Mouse (Mus musculus) adrenal gland, postnatal 36 days (tissue): ENCODE measurements at regions not wholly inside any gene's neighbourhood (a gene's known extent, or its start where the extent isn't known, plus 50 kb on each side); places are given as distances from the start of the nearest gene placed in this dataset.

Experiments
- DNase-seq, 2 experiments: peaks; one replicate each; pipeline ENCODE4 v3.0.0; 2021; ENCODE audit warnings: mixed read lengths in 1 of 2

- no peak for DNase-seq
Observed at GRCm38 (mm10) chr6:99891790-99892189, 165.6 kb upstream of the Prok2 start.

GRCm38 (mm10) chr6:99890805-99891204, 164.6 kb upstream of the Prok2 start:
- DNase-seq, result no peak

DNA sequence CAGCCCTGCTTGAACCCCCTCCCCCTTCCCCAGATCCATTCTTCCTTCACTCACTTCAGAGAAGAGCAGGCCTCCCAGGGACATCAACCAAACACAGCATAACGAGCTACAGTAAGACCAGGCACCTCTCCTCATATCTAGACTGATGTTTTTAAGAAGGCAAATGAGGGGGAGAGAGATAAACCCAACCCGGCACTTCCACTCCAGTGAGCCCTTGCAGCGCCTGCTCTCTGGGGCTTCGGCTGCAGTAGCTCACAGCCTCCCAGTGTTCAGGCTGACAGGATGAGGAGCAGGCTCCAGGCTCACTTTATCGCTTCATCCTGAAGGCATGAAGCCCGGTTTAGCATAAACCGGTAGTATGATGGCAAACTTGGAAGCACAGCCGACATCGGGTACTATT, 162.9 kb upstream of the Prok2 start:
- DNase-seq, result no peak

DNA sequence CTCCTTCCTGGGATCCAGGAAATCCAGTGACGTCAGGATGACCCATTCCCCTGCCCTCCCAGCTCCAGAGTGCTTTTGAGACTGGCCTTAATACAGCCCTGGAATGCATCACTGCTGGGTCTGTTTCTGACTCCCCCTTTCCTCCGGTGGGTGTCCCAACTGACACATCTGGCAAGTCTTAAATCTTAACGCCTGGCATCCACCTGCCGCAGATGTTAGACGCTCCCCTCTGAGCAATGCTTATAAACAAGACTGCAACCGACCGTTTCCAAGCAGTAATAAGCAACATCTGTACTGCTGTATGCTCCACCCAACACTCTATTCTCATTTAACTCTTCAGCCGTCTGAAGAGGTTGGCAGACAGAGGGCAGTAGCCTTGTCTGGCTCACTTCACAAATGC, 161.7 kb upstream of the Prok2 start:
- DNase-seq, result no peak

DNA sequence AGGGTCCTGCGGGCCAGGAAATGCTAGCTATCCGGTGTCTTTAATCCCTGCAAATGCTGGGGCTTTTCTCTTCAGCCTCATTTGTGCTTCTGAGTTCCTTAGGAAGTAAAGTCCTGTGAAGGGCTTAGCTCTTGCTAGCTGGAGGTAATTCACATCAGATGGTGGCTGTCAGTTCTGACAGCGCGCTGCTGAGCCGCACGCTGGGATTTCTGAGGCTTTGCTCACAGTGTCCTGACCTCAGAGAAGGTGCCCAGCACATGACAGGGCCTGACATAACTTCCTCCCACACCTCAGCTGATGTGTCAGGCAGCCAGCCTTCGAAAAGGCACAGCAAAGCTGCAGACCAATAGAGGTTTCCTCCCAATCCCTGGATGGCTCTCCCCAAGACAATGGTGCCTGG, 158.6 kb upstream of the Prok2 start:
- no peak for DNase-seq

- no peak for DNase-seq
Observed at GRCm38 (mm10) chr6:99884054-99884453, 157.9 kb upstream of the Prok2 start.

DNA sequence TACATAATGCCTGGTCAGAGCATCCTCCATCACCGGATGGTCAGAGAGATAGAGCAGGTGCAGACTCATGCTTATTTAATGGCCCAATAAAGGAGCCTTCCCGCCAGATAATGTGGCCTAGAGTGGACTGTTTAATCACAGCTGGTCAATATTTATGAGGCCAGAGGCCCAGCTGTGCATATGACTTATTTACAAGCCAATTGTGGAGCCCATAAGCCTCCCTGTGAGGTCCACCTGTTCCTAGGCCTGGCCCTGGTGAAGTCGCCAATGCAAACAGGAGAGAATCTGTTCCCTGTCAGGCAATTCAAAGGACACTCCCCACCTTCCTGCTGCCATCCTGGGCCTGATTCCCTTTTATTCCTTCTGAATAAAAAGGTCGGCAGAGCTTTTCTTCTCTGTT, 155.4 kb upstream of the Prok2 start:
- DNase-seq, result no peak

DNA sequence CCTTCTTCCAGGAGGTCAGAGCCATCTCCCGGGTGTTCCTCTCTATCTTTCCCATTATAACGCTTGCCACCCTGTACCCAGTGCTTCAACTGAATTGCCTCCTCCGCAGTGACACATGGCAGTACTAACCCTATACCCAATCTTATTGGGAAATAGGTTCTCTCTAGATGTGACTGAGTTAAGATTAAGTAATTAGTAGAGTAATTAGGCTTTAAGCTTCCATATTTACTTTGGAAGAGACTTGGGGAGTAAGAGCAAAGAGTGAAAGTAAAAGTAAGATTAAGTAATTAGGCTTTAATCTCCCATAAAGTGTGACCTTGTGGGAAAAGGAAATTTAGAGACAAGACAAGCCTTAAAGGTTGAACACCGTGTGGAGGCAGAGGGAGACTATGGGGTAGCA, 148.7 kb upstream of the Prok2 start:
- no peak for DNase-seq

GRCm38 (mm10) chr6:99874029-99874428, 147.8 kb upstream of the Prok2 start:
- no peak for DNase-seq

DNA sequence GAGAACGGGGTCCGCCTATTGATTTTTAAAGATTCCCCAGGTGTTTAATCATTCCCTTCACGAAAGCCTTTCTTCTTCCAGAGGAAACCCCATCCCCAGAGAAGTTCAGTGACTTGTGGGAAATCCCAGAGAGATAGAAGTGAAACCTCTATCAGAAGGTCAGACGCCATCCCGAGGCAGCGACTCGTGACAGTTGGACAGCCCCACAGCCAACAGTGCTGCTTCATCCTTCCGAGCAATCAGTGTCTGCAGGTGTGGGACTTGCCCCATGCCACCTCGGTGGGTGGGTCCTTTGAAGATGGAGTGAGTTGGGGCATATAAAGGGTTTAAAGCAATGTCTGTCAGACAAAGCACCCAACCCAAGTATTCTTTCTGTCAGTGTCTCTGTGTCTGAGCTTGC, 139.9 kb upstream of the Prok2 start:
- no peak for DNase-seq

DNA sequence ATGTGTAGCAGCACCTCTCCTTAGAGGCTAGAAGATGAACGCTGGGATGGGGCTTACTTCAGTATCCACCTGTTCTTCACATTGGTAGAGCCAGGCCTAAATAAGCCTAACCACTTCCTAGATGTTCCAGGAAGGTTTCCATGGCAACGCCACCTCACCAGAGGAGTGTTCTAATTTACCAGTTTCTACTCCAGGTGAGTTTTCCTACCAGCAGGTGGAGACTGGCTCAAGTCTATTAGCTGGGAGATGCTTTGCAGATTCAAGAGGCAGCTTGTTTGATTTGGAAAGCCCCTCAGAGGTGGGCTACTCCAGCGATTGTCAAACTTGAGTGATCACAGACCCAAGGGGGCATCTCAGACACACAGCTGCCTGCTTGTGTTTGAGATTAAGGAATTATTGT, 138.8 kb upstream of the Prok2 start:
- DNase-seq, result no peak

GRCm38 (mm10) chr6:99863418-99863817, 137.2 kb upstream of the Prok2 start:
- peak in 1 of 2 experiments; percentile 22 for DNase-seq

- DNase-seq, result no peak
Observed at GRCm38 (mm10) chr6:99857411-99857810, 131.2 kb upstream of the Prok2 start.

DNA sequence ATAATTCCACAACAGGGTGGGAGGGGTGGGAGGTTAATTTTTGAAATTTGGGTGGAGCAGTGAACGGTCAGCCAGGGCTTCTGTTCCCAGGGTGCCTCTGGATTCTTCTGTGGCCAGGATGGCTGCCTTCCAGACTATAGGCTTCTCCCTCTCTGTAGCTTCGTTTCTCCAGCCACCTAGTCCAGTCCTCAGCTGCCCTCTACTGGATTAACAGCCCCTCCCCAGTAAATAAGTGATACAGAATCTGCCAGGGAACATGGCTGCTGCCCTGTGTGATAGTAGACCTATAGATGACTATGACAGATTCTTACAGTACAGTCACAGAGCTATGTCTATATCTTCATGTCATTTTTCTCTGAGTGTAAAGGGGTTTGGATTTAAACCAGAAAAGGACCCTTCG, 127.5 kb upstream of the Prok2 start:
- DNase-seq, result no peak

DNA sequence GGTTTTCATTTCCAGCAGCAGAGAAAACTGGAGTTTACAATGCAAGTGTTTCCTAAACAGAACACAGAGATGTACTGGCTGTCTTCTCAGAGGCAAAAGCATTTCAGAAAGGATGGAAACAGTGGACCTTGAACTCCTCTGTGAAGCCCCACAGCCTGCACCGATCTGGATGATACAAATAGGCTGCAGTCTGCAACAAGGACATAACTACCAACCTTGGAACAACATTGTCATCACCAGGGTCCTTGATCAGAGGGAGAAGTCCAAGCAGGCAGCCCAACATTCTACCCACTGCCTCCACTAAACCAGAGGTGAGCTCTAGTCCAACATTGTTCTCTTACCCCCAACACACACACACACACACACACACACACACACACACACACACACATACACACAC, 124.5 kb upstream of the Prok2 start:
- peak; percentile 39 to 40 for DNase-seq

DNA sequence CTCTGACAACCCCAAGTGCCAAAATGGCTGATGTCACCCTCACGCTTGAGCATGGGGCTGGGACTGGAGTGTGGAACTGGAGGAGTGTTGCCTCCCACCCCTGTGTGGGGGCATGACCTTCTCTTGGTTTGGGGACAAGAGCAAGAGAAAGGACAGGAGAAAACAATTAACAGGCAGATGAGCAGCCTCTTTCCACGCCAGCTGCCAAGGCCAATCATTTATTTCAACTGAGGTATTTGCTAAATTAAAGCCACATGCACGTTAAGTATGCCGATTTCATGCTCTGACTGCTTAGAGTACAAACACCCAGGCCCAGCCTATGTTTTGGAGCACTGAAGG, 119.3 kb upstream of the Prok2 start:
- no peak for DNase-seq

- no peak for DNase-seq
Observed at GRCm38 (mm10) chr6:99844775-99845507, 118.7 kb upstream of the Prok2 start.

GRCm38 (mm10) chr6:99843507-99843906, 117.3 kb upstream of the Prok2 start:
- DNase-seq, result no peak

GRCm38 (mm10) chr6:99842723-99843122, 116.5 kb upstream of the Prok2 start:
- no peak for DNase-seq

DNA sequence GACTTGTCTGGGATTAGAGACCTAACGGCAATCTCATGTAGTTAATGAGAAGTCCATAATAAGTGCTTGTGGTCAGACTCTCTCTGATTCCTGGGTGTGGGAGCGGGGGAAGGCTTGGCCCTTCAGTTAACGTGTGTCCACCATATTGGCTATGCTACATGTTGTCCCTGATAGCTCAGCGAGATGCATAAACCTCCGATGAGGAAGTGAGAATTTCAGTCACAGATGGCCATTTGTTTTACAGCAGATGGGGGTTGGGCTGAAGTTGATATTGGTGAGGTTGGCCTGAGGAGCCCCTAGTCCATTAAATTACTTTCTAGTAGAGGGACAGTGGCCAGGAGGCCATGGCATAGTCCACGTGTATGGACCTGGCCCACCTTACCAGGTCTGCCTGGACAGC, 114.6 kb upstream of the Prok2 start:
- no peak for DNase-seq

DNA sequence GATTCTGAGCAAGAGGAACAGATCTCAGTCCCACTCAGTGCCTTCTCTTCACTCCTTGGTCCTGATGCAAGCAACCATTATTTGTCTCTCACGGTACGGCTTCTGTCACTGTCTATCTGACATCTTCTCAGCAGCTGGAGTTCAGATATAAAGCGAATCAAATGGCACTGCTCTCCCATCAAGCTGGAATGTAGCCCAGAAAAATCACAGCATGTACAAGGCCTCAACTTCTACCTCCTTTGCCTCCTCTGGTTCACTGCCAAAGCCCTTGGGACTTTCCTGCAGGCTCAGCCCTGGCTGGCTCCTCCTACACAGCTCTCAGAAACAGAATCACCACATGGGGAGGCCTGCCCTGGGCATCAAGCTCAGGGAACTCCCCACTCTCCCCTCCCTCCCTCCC, 107.1 kb upstream of the Prok2 start:
- DNase-seq, result peak; percentile 80 to 85

DNA sequence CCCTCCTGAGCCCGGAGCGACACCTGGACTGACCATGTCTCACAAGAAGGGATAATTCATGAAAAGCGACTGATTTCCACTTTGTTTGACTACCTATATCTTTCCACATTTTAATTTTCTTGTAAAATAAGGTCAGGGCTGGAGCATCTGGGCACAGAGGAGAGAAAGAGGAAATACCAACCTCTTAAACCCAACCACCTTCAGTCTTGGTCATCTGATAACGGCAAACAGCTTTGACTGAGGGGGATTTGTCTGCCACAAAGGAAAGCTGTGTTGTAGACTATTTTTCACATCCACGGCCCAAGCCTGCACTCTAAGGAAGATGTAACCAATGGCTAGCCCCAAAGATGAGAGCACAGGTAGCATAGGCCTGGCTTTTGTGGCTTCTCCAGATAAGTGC, 101.4 kb upstream of the Prok2 start:
- no peak for DNase-seq

DNA sequence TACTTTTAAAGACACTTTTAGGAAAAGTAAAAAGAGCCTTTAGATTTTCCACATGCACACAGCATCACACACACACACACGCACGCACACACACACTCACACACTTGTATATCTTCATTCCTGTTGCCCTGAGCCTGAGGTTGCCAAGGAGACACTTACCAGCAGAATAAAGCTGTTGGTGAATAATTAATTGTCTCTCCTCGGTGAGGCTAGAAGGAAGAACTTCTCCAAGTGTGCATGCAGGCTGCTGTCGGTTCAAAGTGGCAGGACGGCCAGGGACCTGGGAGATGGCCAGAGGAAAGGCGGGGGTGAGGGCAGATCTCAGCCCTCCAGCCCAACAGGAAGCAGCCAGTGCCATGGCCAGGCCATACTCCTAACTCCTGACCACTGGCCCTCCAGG, 98.6 kb upstream of the Prok2 start:
- no peak for DNase-seq

- peak; percentile 25 to 35 for DNase-seq
Observed at GRCm38 (mm10) chr6:99822471-99822870, 96.3 kb upstream of the Prok2 start.
